In genomic region chr14:74883204-74883603, GRCm38 (mm10) we compare ENCODE assay signal across 11 mouse cellular contexts.
A peak's percentile ranks its signal among the peaks of the same experiment; 100 is the strongest.
DNase-seq lines count a peak whose midpoint lies in the region; ATAC-seq and TF ChIP-seq lines count a peak whose summit lies in the region.
"Had no signal": no experiment of that assay in that cellular context is flagged by ENCODE, and none has a peak within 500 bp of the region (broad histone marks: within the 10 kb centered on the region; RNA-seq: fewer than 3 reads in every experiment).

No protein-coding gene starts in this region.

- H3K4me1 ChIP-seq in kidney, embryonic 14.5 days (ENCODE audit: control insufficient read depth, insufficient read depth, low read length), result peaks cover 32% of the 10 kb centered on the region
- peaks cover 49% of the 10 kb centered on the region for H3K4me1 ChIP-seq in embryonic facial prominence, embryonic 14.5 days (ENCODE audit: control insufficient read depth, insufficient read depth, low read length)
- H3K4me1 ChIP-seq in hindbrain, embryonic 12.5 days, result peaks cover 35% of the 10 kb centered on the region

- TF ChIP-seq POLR2A in myocyte (IDR thresholded peaks at IDR 0.05; ENCODE audit: insufficient read length, low read depth), result no peak

- peaks cover 53% of the 10 kb centered on the region for H3K79me2 ChIP-seq in myocyte (ENCODE audit: control insufficient read depth, insufficient read depth)

- H3K4me2 ChIP-seq in kidney, embryonic 14.5 days (replicated peaks; ENCODE audit: low read depth, low read length), result peak overlapping the region; percentile 17; the same call in 1 of the 2 replicates
- peak overlapping the region; percentile 31 for H3K4me2 ChIP-seq in embryonic facial prominence, embryonic 14.5 days (ENCODE audit: low read depth, low read length)
- peak overlapping the region; percentile 60 for H3K4me2 ChIP-seq in myocyte (ENCODE audit: low read depth)
- no peak overlapping the region for H3K4me2 ChIP-seq in hindbrain, embryonic 12.5 days (replicated peaks)
- H3K4me2 ChIP-seq: midbrain, embryonic 12.5 days had no signal

- H3ac ChIP-seq in myocyte (ENCODE audit: control insufficient read depth, insufficient read length), result no peak overlapping the region

- H3K4me3 ChIP-seq in kidney, embryonic 14.5 days (ENCODE audit: low read length), result no peak overlapping the region
- no peak overlapping the region for H3K4me3 ChIP-seq in embryonic facial prominence, embryonic 14.5 days (ENCODE audit: low read depth, low read length)
- peak overlapping the region; percentile 3 for H3K4me3 ChIP-seq in myocyte
- H3K4me3 ChIP-seq in hindbrain, embryonic 12.5 days, result no peak overlapping the region
- H3K4me3 ChIP-seq: midbrain, embryonic 12.5 days had no signal

- no peaks in the 10 kb centered on the region for H3K9me3 ChIP-seq in kidney, embryonic 14.5 days (ENCODE audit: control insufficient read depth, low read length)
- H3K9me3 ChIP-seq in embryonic facial prominence, embryonic 14.5 days (ENCODE audit: control insufficient read depth, low read length), result no peaks in the 10 kb centered on the region
- H3K9me3 ChIP-seq in hindbrain, embryonic 12.5 days (replicated peaks), result no peaks in the 10 kb centered on the region
- H3K9me3 ChIP-seq: midbrain, embryonic 12.5 days had no signal

- 24% methylated on average over 11 of the region's 11 CpGs for WGBS in kidney, embryonic 14.5 days
- 30% methylated on average over 11 of the region's 11 CpGs for WGBS in embryonic facial prominence, embryonic 14.5 days
- WGBS in hindbrain, embryonic 12.5 days, result 70% methylated on average over 11 of the region's 11 CpGs

- H3K9ac ChIP-seq in kidney, embryonic 14.5 days (ENCODE audit: low read depth, low read length), result no peak overlapping the region
- peak overlapping the region; percentile 51 for H3K9ac ChIP-seq in embryonic facial prominence, embryonic 14.5 days (ENCODE audit: low read depth, low read length)
- H3K9ac ChIP-seq in hindbrain, embryonic 12.5 days, result no peak overlapping the region
- H3K9ac ChIP-seq: midbrain, embryonic 12.5 days had no signal

- no peaks in the 10 kb centered on the region for H3K27me3 ChIP-seq in kidney, embryonic 14.5 days (ENCODE audit: control insufficient read depth, insufficient read depth, low read length)
- H3K27me3 ChIP-seq in embryonic facial prominence, embryonic 14.5 days (replicated peaks; ENCODE audit: control insufficient read depth, insufficient read depth, low read length), result no peaks in the 10 kb centered on the region
- H3K27me3 ChIP-seq in myocyte (ENCODE audit: control insufficient read depth, insufficient read depth, insufficient read length), result no peaks in the 10 kb centered on the region
- H3K27me3 ChIP-seq in hindbrain, embryonic 12.5 days, result no peaks in the 10 kb centered on the region

- ATAC-seq in kidney, embryonic 14.5 days (ENCODE audit: low FRiP score, low TSS enrichment), result 0 out of 2 replicates have a peak, but pooled peaks have one; percentile 12
- no peak for ATAC-seq in embryonic facial prominence, embryonic 14.5 days (ENCODE audit: low read depth)
- no peak for ATAC-seq in hindbrain, embryonic 12.5 days (ENCODE audit: low FRiP score)
- ATAC-seq: hindbrain, postnatal 0 days had no signal

- no peak overlapping the region; the same call in 1 of the 2 replicates for H3K27ac ChIP-seq in kidney, embryonic 14.5 days (ENCODE audit: low read depth, low read length)
- peak overlapping the region; percentile 67 for H3K27ac ChIP-seq in embryonic facial prominence, embryonic 14.5 days (replicated peaks; ENCODE audit: low read depth, low read length)
- no peak overlapping the region for H3K27ac ChIP-seq in hindbrain, embryonic 12.5 days

- H3K36me3 ChIP-seq in kidney, embryonic 14.5 days (ENCODE audit: control insufficient read depth, insufficient read depth, low read length), result no peaks in the 10 kb centered on the region
- no peaks in the 10 kb centered on the region for H3K36me3 ChIP-seq in embryonic facial prominence, embryonic 14.5 days (ENCODE audit: control insufficient read depth, insufficient read depth, low read length)
- no peaks in the 10 kb centered on the region for H3K36me3 ChIP-seq in myocyte (ENCODE audit: control insufficient read depth, insufficient read depth)
- no peaks in the 10 kb centered on the region for H3K36me3 ChIP-seq in hindbrain, embryonic 12.5 days
- H3K36me3 ChIP-seq: midbrain, embryonic 12.5 days had no signal

- DNase-seq in adrenal gland, postnatal 25 days, result peak; percentile 29
- no peak for DNase-seq in adrenal gland, postnatal 4 days (ENCODE audit: low spot score in 2 of 2)
- DNase-seq in kidney, adult 9 months, result no peak
- DNase-seq in embryonic facial prominence, embryonic 14.5 days (ENCODE audit: low spot score), result peak; percentile 56
- DNase-seq in testis, postnatal 14 days (ENCODE audit: low spot score), result no peak
- DNase-seq: cerebellum, adult 9-10 months had no signal

TF ChIP-seq in myocyte, 11 proteins besides CTCF, POLR2A, EP300 and RAD21:
- no peak for TF ChIP-seq MAX (IDR thresholded peaks at IDR 0.05; ENCODE audit: low read depth)
- peak in 1 of 3 experiments; percentile 22 for TF ChIP-seq MYOD1 (IDR thresholded peaks at IDR 0.05; ENCODE audit: control insufficient read depth in 1 of 3, insufficient read length in 2 of 3, low read depth in 2 of 3)

Comparison
In these comparisons a context has a peak if more than half of its experiments do, and no peak if none do; other contexts are left out.
1. DNase-seq: peak in adrenal gland, postnatal 25 days (single experiment) and embryonic facial prominence, embryonic 14.5 days (single experiment); none in adrenal gland, postnatal 4 days (0 of 2), kidney, adult 9 months (single experiment) and testis, postnatal 14 days (single experiment).